Mouse (Mus musculus) hindbrain, embryonic 15.5 days (tissue): ENCODE measurements at regions not wholly inside any gene's neighbourhood (a gene's known extent, or its start where the extent isn't known, plus 50 kb on each side); places are given as distances from the start of the nearest gene placed in this dataset.

Experiments
- ATAC-seq: fragments of 200-750 bp; cut with Nextera tagmentation; 2 replicates; pipeline ENCODE4 v1.8.0; 2017; ENCODE audit warnings: low read depth, moderate number of reproducible peaks, moderate TSS enrichment; ENCODE audit not compliant: low FRiP score
- H3K27ac ChIP-seq: fragments of 300-500 bp; sonication (generic); replicated peaks from 2 replicates; pipeline ENCODE4 v1.5.1; 2015; ENCODE audit warnings: mild to moderate bottlenecking, inconsistent platforms
- H3K27me3 ChIP-seq: fragments of 300-500 bp; sonication (generic); 2 replicates; pipeline ENCODE4 v1.6.1; 2015; ENCODE audit warnings: control low read depth, inconsistent platforms
- H3K36me3 ChIP-seq: fragments of 300-500 bp; sonication (generic); 2 replicates; pipeline ENCODE4 v1.6.1; 2015; ENCODE audit warnings: control low read depth, inconsistent platforms
- H3K4me1 ChIP-seq: fragments of 300-500 bp; sonication (generic); replicated peaks from 2 replicates; pipeline ENCODE4 v1.6.1; 2015; ENCODE audit warnings: control low read depth, inconsistent platforms
- H3K4me2 ChIP-seq: fragments of 300-500 bp; sonication (generic); 2 replicates; pipeline ENCODE4 v1.6.1; 2015; ENCODE audit warnings: moderate library complexity, mild to moderate bottlenecking, inconsistent platforms
- H3K4me3 ChIP-seq: fragments of 300-500 bp; sonication (generic); 2 replicates; pipeline ENCODE4 v1.5.1; 2015; ENCODE audit warnings: mild to moderate bottlenecking, inconsistent platforms
- H3K9ac ChIP-seq: fragments of 300-500 bp; sonication (generic); 2 replicates; pipeline ENCODE4 v1.6.1; 2015; ENCODE audit warnings: inconsistent platforms
- H3K9me3 ChIP-seq: fragments of 300-500 bp; sonication (generic); 2 replicates; pipeline ENCODE4 v1.6.1; 2016; ENCODE audit warnings: control low read depth, inconsistent platforms
- WGBS: fragments of 180-500 bp; shearing (Covaris S2); methylation state at CpG from one replicate; pipeline ENCODE4 v1.1.7; 2015; 5-methylcytosine and 5-hydroxymethylcytosine counted together

DNA sequence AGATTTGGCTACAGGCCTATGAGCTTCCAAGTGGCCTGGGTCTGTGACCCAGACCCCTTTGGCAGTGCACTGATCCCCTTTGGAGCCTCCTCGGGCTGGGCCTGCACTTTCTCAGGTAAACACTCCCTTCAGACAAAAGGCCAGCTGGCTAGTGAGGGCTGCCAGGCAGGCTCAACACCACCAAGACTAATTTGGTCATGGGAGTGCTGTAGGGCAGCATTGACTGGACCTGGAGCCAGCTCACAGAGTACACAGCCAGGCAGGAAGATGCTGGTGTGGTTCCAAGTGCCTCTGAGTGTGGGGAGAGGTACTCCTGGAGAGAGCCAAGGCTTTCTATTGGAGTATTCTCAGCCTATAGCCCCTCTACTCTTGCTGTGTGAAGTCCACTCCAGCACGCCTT lies 620.5 kb downstream of the Rnf144a start:
- Histone ChIP-seq H3K9me3 (no peaks in the 10 kb centered on the region), H3K4me2 (no peak overlapping the region), H3K9ac (no peak overlapping the region), H3K27me3 (no peaks in the 10 kb centered on the region), H3K36me3 (no peaks in the 10 kb centered on the region), H3K4me1 (no peaks in the 10 kb centered on the region), H3K4me3 (no peak overlapping the region), H3K27ac (no peak overlapping the region)
- ATAC-seq = 0 out of 2 replicates have a peak, but pooled peaks have one; percentile 34
- WGBS = 61% methylated on average over 2 of the region's 2 CpGs

DNA sequence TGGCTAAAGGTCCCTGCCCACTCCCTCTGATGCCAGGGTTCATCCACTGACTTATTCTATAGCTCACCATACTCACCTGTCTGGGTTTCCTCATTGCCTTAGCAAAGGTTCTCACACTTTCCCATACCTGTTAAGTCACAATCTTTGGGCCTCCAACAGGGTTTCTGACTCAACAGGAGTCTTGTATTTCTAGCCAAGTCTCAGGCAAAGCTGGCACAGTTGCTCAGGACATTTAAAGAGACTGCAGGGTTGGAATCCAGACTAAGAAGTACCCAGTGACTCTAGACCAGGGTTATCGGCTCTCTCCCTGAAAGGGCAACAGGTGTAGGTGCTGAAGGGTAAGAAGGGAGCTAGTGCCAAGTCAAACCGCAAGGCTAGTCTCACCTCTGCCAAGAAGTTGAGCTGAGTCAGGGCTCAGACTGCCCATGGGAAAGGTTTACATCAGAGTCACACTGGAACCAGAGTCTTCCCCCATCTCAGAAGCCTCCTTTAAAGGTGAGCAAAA lies 622.4 kb downstream of the Rnf144a start:
- 87% methylated on average over 2 of the region's 2 CpGs for WGBS
- H3K27ac ChIP-seq = no peak overlapping the region
- no peak overlapping the region for H3K4me3 ChIP-seq
- no peak for ATAC-seq
- no peaks in the 10 kb centered on the region for H3K9me3 ChIP-seq
- no peaks in the 10 kb centered on the region for H3K4me1 ChIP-seq
- no peaks in the 10 kb centered on the region for H3K36me3 ChIP-seq
- H3K4me2 ChIP-seq = no peak overlapping the region
- H3K9ac ChIP-seq = no peak overlapping the region
- no peaks in the 10 kb centered on the region for H3K27me3 ChIP-seq

DNA sequence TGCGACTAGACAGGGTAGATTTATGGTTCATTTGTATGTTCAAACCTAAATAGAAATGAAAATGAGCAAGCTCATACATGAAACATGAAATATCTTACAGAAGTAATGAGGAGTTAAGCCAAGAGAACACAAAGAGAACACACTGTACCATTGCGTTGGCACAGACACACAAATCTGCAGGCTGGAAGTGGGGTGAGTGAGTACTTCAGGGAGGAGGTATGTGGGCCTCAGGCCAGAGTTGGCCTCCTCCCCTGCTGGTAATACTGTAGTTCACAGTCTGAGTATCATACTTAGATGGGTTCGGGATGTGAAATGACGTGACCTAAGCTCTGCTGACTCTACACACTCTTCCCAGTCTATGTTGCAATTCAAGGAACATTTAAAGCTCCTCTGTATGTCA lies 624.1 kb downstream of the Rnf144a start:
- H3K9ac ChIP-seq = no peak overlapping the region
- no peak for ATAC-seq
- H3K4me2 ChIP-seq = no peak overlapping the region
- no peaks in the 10 kb centered on the region for H3K9me3 ChIP-seq
- WGBS = 87% methylated on average over 4 of the region's 4 CpGs
- no peaks in the 10 kb centered on the region for H3K4me1 ChIP-seq
- no peak overlapping the region for H3K4me3 ChIP-seq
- H3K27ac ChIP-seq = no peak overlapping the region
- no peaks in the 10 kb centered on the region for H3K27me3 ChIP-seq
- H3K36me3 ChIP-seq = no peaks in the 10 kb centered on the region

DNA sequence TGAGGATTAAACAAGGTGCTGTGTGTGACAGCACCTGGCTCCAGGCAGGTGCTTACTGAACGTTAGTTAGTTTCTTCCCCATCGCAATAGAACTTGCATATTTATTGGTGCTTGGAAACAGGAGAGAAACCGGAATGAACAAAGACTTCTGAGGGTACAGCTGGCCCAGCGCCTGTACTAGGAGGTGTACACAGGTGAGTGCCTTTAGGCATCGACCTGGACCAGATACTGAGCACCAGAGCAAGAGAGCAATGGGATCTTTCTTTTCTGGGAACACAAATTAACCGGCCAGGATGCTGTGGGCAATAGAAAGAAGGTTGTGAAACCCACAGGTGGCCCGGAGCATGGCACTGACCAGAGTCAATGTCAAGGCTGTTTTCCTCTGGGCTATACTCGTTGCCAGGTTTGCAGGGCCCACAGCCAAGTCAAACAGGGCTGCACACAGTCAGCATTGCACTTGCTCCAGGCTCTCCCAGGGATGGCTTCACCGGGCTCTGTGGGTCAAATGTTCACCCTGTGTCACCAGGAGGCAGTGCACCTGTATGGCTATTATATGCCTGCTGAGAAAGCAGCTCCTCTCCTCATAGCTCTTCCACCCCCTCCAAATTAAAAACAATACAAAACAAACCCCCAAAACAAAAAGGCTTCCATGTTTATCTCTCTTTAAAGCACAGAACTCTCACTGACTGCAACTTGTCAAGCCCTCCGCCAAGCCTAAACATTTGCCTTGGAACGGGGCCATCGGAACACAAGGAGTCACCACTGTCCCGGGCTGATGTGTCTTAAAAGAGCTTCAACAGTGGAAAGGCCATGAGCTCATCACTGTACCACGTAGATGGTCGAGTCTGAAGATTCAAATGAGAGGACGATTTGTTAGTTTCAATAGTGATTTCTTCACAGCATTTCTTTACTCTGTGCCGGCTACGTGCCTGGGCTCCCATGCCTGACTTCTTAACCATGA lies 629.1 kb downstream of the Rnf144a start:
- peak; percentile 34; the same call in 1 of the 2 replicates for ATAC-seq
- H3K4me2 ChIP-seq = no peak overlapping the region
- no peak overlapping the region for H3K27ac ChIP-seq

DNA sequence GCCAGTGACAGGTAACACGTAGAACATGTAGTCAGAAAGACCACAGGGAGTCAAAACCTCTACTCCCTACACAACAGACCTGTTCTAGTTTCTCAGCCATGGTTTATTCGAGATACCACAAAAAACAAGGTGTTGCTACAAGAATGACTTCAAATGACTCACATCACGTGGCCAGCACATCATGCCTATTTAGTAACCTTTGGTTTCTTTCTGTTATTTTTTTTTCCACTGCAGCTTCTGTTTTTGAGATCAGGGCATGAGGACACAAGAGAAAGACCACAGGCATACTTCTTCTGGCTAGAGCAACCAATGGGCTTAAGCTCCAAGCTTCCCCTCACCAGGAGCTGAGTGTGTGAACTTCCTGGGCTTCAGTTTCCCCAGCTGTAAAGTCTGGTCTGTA lies 630.7 kb downstream of the Rnf144a start:
- Histone ChIP-seq H3K9ac (no peak overlapping the region), H3K4me3 (no peak overlapping the region), H3K4me2 (no peak overlapping the region), H3K36me3 (no peaks in the 10 kb centered on the region), H3K4me1 (no peaks in the 10 kb centered on the region), H3K9me3 (no peaks in the 10 kb centered on the region), H3K27ac (no peak overlapping the region), H3K27me3 (no peaks in the 10 kb centered on the region)
- no peak for ATAC-seq
- WGBS = 86% methylated on average over 3 of the region's 3 CpGs

More for the DNA sequence above, 629.1 kb downstream of the Rnf144a start:
- H3K4me1 ChIP-seq = no peaks in the 10 kb centered on the region
- no peak overlapping the region for H3K4me3 ChIP-seq
- 77% methylated on average over 18 of the region's 18 CpGs for WGBS
- H3K27me3 ChIP-seq = no peaks in the 10 kb centered on the region
- H3K9ac ChIP-seq = no peak overlapping the region
- H3K36me3 ChIP-seq = no peaks in the 10 kb centered on the region
- no peaks in the 10 kb centered on the region for H3K9me3 ChIP-seq

DNA sequence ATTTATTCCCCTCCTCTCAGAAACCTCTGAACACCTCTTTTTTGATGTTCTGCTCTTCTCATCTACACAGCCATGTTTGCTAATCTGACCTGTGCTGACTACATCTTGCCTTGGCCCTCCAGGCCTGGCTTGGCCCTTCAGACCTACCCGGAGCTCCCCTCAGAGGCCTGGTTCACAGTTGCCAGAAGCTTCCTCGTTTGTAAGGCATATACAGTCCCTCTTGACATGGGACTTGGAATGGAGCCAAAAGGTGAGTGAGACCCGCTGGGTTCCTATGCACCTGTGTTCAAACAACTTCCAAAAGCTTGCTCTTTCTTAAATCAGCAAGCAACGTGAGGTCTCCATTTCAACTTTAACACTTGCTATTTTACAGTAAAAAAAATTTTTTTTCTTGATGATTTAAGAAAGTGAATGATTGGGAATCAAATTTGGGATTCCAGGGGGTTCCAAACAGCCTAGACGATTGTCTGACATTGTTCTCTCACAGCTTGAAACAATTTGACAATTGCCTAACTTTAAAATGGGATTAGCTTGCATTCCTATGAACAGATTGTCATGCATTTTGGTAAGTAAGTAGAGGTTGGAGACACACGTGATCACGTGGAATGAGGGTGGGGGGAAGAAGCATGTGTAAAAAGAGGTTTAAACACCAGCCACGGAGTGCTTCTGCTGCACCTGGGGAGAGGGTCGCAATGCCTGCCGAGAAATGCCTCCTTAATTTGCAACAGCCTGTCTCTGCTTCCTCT lies 631.9 kb downstream of the Rnf144a start:
- Histone ChIP-seq H3K4me3 (no peak overlapping the region), H3K27me3 (no peaks in the 10 kb centered on the region), H3K9ac (no peak overlapping the region), H3K27ac (no peak overlapping the region), H3K9me3 (no peaks in the 10 kb centered on the region), H3K4me2 (no peak overlapping the region), H3K4me1 (no peaks in the 10 kb centered on the region), H3K36me3 (no peaks in the 10 kb centered on the region)
- WGBS = 47% methylated on average over 10 of the region's 10 CpGs
- ATAC-seq = no peak

DNA sequence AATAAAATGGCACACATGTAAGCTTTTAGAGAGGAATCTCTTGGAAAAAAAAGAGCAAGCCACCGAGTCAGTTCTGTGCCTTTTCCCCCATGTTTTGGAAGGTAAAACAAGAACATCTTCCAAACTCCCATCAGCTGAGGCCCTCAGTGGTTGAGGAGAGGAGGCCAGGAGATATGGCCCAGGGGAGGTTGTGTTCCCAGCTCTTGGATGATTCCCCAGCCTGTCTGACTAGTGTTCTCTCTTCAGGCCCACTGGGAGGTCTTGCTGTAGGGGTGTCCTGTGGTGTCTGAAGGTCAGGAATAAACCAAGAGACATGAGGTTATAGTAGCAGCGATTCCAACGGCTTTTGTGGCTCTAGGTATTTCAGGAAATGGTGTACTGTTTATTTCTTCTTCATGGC lies 643.2 kb downstream of the Rnf144a start:
- Histone ChIP-seq H3K36me3 (no peaks in the 10 kb centered on the region), H3K4me3 (no peak overlapping the region), H3K9me3 (no peaks in the 10 kb centered on the region), H3K9ac (no peak overlapping the region), H3K4me2 (no peak overlapping the region), H3K4me1 (no peaks in the 10 kb centered on the region), H3K27ac (no peak overlapping the region), H3K27me3 (no peaks in the 10 kb centered on the region)
- ATAC-seq = no peak
- WGBS = 86% methylated on average over 3 of the region's 3 CpGs

DNA sequence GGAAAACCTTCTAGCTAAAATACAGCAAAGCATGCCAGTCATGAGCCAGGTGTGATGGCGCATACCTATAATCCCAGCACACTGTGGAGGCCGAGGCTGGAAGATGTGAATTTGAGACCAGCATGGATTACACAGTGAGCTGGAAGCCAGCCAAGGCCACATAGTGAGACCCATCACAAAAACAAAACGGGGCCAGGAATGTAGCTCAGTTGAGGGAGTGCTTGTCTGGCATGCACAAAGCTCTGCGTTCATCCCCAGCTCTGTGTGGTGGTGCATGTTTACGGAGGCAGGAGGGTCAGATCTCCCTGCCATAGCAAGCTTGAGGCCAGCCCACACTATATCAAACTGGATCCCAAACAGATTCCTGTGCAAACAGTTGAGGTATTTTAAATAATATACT lies 646.4 kb downstream of the Rnf144a start:
- WGBS = 34% methylated on average over 5 of the region's 5 CpGs
- H3K4me3 ChIP-seq = no peak overlapping the region
- H3K27ac ChIP-seq = no peak overlapping the region
- H3K9me3 ChIP-seq = no peaks in the 10 kb centered on the region
- no peaks in the 10 kb centered on the region for H3K36me3 ChIP-seq
- no peak overlapping the region for H3K4me2 ChIP-seq
- H3K27me3 ChIP-seq = no peaks in the 10 kb centered on the region
- no peak overlapping the region for H3K9ac ChIP-seq
- ATAC-seq = no peak
- H3K4me1 ChIP-seq = peaks cover 6% of the 10 kb centered on the region; the same call in 1 of the 2 replicates

DNA sequence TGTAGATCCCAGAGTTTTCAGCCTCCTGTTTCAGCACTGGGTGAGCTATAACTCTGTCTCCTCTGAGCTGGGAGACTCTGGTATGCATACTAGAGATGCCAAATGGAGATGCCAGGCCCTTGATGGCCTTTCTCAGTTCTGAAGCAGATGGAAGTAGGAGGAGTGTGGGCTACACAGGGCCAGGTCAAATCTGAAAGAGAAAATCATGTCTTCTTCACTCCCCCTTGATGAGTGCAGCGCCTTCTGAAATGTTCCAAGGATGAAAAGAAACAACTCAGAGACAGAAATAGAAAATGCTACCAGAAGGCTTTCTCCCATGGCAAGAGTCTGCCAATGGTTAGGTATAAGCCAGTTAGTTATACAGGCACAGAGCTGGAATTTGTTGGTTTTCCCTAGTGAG lies 652.0 kb downstream of the Rnf144a start:
- WGBS = 94% methylated on average over 1 of the region's 1 CpGs
- Histone ChIP-seq H3K4me2 (no peak overlapping the region), H3K9me3 (no peaks in the 10 kb centered on the region), H3K9ac (no peak overlapping the region), H3K4me1 (peaks cover 6% of the 10 kb centered on the region; the same call in 1 of the 2 replicates), H3K27me3 (no peaks in the 10 kb centered on the region), H3K27ac (no peak overlapping the region), H3K4me3 (no peak overlapping the region), H3K36me3 (no peaks in the 10 kb centered on the region)
- no peak for ATAC-seq

DNA sequence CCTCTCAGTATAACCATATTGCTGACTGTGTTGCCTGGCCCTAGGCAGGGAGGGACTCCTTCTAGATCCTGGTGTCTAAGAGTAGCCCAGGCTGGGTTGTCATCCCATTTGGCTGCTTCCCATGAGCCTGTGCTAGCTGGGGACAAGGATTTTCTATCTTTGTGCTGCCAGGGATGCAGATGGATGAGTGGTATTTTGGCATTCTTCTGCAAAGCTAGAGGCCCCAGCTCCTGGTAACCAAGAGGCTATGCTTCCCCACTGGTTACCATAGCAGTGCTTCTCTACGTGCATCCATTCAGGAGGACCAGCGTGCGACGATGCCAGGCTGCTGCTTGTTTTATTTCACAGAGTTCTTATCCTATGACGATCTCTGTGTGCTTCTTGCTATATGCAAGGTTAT lies 658.0 kb downstream of the Rnf144a start:
- H3K4me2 ChIP-seq = no peak overlapping the region
- H3K27ac ChIP-seq = no peak overlapping the region
- no peaks in the 10 kb centered on the region for H3K4me1 ChIP-seq
- no peak for ATAC-seq
- H3K36me3 ChIP-seq = no peaks in the 10 kb centered on the region
- H3K9me3 ChIP-seq = no peaks in the 10 kb centered on the region
- H3K9ac ChIP-seq = no peak overlapping the region
- WGBS = 60% methylated on average over 5 of the region's 5 CpGs
- no peak overlapping the region for H3K4me3 ChIP-seq
- no peaks in the 10 kb centered on the region for H3K27me3 ChIP-seq

DNA sequence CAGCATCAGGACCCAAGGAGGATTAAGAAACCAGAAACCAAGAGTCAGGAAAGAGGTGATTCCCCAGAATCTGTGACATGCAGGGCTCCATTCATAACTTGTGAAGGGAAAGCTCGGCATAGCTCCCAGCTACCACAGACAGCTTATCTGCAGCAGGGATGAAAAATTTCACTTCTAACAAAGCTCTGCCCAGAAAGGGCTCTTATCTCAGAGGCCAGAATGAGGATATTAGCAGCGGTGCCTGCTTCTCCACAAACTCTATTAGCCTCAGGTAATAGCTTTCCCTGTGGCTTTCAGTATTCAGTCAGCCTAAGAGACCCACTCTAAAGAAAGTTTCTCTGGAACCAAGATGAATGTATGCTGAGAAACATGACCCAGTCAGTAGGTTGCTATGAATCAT lies 636.9 kb upstream of the Id2 start:
- Histone ChIP-seq H3K4me2 (no peak overlapping the region), H3K4me1 (no peaks in the 10 kb centered on the region), H3K27me3 (no peaks in the 10 kb centered on the region), H3K4me3 (no peak overlapping the region), H3K9me3 (no peaks in the 10 kb centered on the region), H3K36me3 (no peaks in the 10 kb centered on the region), H3K9ac (no peak overlapping the region), H3K27ac (no peak overlapping the region)
- 59% methylated on average over 2 of the region's 2 CpGs for WGBS
- no peak for ATAC-seq

DNA sequence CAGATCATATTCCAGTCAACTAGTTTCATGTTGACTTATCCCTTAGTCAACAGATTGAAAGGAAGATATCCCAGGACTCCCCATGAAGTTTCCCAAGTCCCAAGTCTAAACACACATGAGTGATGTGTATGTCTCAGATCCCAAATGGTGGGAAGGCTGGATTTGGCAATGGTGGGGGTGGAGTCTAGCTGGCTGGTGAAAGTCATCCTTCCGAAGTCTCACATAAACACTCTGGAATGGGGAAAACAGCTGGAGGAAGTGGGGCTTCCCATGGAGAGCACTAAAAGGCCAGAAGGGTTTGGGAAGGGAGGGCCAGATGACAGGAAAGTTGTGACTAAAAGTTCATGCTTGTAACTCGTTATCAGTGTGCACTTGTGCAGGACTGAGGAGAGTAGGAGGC lies 628.8 kb upstream of the Id2 start:
- no peak overlapping the region for H3K9ac ChIP-seq
- 53% methylated on average over 2 of the region's 2 CpGs for WGBS
- no peak overlapping the region for H3K4me2 ChIP-seq
- H3K4me1 ChIP-seq = no peaks in the 10 kb centered on the region
- no peaks in the 10 kb centered on the region for H3K9me3 ChIP-seq
- ATAC-seq = no peak
- H3K27ac ChIP-seq = no peak overlapping the region
- H3K4me3 ChIP-seq = no peak overlapping the region
- no peaks in the 10 kb centered on the region for H3K27me3 ChIP-seq
- no peaks in the 10 kb centered on the region for H3K36me3 ChIP-seq
